Mouse (Mus musculus) hindbrain, embryonic 16.5 days (tissue): ENCODE results near the gene Chrm4. TPM values are rescaled to one million over a fixed set of nuclear protein-coding genes. Genes with fewer than 3 reads are reported as not detected.
A peak's percentile ranks its signal among the peaks of the same experiment; 100 is the strongest.

Experiments
- ATAC-seq: fragments of 200-750 bp; cut with Nextera tagmentation; 2 replicates; pipeline ENCODE4 v1.8.0; 2017; ENCODE audit warnings: moderate TSS enrichment, moderate library complexity
- H3K27ac ChIP-seq: fragments of 300-500 bp; sonication (generic); 2 replicates; pipeline ENCODE4 v1.5.1; 2014; ENCODE audit warnings: low read depth, mild to moderate bottlenecking, control low read depth, low read length, moderate library complexity
- H3K27me3 ChIP-seq: fragments of 300-500 bp; sonication (generic); replicated peaks from 2 replicates; pipeline ENCODE4 v1.6.1; 2014; ENCODE audit warnings: low read length; ENCODE audit not compliant: control insufficient read depth, insufficient read depth
- H3K36me3 ChIP-seq: fragments of 300-500 bp; sonication (generic); 2 replicates; pipeline ENCODE4 v1.6.1; 2014; ENCODE audit warnings: mild to moderate bottlenecking, low read length, moderate library complexity, mixed read lengths; ENCODE audit not compliant: control insufficient read depth, insufficient read depth
- H3K4me1 ChIP-seq: fragments of 300-500 bp; sonication (generic); 2 replicates; pipeline ENCODE4 v1.6.1; 2014; ENCODE audit warnings: low read depth, low read length; ENCODE audit not compliant: control insufficient read depth, insufficient read depth
- H3K4me2 ChIP-seq: fragments of 300-500 bp; sonication (generic); 2 replicates; pipeline ENCODE4 v1.6.1; 2014; ENCODE audit warnings: mild to moderate bottlenecking, low read length, control low read depth, moderate library complexity
- H3K4me3 ChIP-seq: fragments of 300-500 bp; sonication (generic); 2 replicates; pipeline ENCODE4 v1.5.1; 2014; ENCODE audit warnings: mild to moderate bottlenecking, low read length, control low read depth, moderate library complexity
- H3K9ac ChIP-seq: fragments of 300-500 bp; sonication (generic); 2 replicates; pipeline ENCODE4 v1.6.1; 2014; ENCODE audit warnings: low read depth, mild to moderate bottlenecking, control low read depth, low read length, moderate library complexity
- H3K9me3 ChIP-seq: fragments of 300-500 bp; sonication (generic); 2 replicates; pipeline ENCODE4 v1.6.1; 2014; ENCODE audit warnings: mild to moderate bottlenecking, low read length, moderate library complexity; ENCODE audit not compliant: control insufficient read depth
- WGBS: fragments of 180-500 bp; shearing (Covaris S2); extraction: QIAGEN DNeasy Blood & Tissue Kit; methylation state at CpG from one replicate; pipeline ENCODE4 v1.1.7; 2014; 5-methylcytosine and 5-hydroxymethylcytosine counted together
- polyA plus RNA-seq: library from polyadenylated mRNA; unstranded; fragments of >200 nt; fragmentation: Nextera tagmentation; extraction: Ambion mirVana; gene quantifications from 2 replicates; pipeline ENCODE4 v1.2.1, GENCODE M21; 2015

Chrm4 gene
- polyA plus RNA-seq, 1 experiment from 2014 or later: 1.5 TPM

- peaks cover 4% of the 10 kb centered on the region; the same call in 1 of the 2 replicates for H3K4me1 ChIP-seq
- WGBS: 58% methylated on average over 5 of the region's 5 CpGs
- no peaks in the 10 kb centered on the region for H3K27me3 ChIP-seq
- H3K4me3 ChIP-seq: no peak overlapping the region
- no peak overlapping the region for H3K9ac ChIP-seq
- H3K4me2 ChIP-seq: no peak overlapping the region
- no peak for ATAC-seq
- no peaks in the 10 kb centered on the region for H3K9me3 ChIP-seq
- no peak overlapping the region for H3K27ac ChIP-seq
- H3K36me3 ChIP-seq: peaks cover 2% of the 10 kb centered on the region; the same call in 1 of the 2 replicates
These were observed 24.7 kb upstream of the Chrm4 start for GRCm38 (mm10) chr2:91902336-91902735.

- H3K9me3 ChIP-seq: no peaks in the 10 kb centered on the region
- no peak overlapping the region for H3K4me3 ChIP-seq
- WGBS: 91% methylated on average over 3 of the region's 3 CpGs
- no peak overlapping the region for H3K9ac ChIP-seq
- H3K27me3 ChIP-seq: no peaks in the 10 kb centered on the region
- no peak for ATAC-seq
- peaks cover 2% of the 10 kb centered on the region; the same call in 1 of the 2 replicates for H3K36me3 ChIP-seq
- H3K4me1 ChIP-seq: peaks cover 4% of the 10 kb centered on the region; the same call in 1 of the 2 replicates
- H3K27ac ChIP-seq: no peak overlapping the region
- H3K4me2 ChIP-seq: no peak overlapping the region
These were observed 23.7 kb upstream of the Chrm4 start for GRCm38 (mm10) chr2:91903171-91903925.

GRCm38 (mm10) chr2:91904618-91905307 lies 22.3 kb upstream of the Chrm4 start:
- H3K4me2 ChIP-seq: no peak overlapping the region
- ATAC-seq: peak; percentile 73
- H3K9ac ChIP-seq: no peak overlapping the region
- peaks cover 4% of the 10 kb centered on the region; the same call in 1 of the 2 replicates for H3K4me1 ChIP-seq
- no peaks in the 10 kb centered on the region for H3K27me3 ChIP-seq
- WGBS: 41% methylated on average over 5 of the region's 5 CpGs
- peak overlapping the region; percentile 32; the same call in 1 of the 2 replicates for H3K27ac ChIP-seq
- peaks cover 5% of the 10 kb centered on the region; the same call in 1 of the 2 replicates for H3K36me3 ChIP-seq
- no peak overlapping the region for H3K4me3 ChIP-seq
- H3K9me3 ChIP-seq: no peaks in the 10 kb centered on the region

GRCm38 (mm10) chr2:91906141-91906540 lies 20.9 kb upstream of the Chrm4 start:
- no peaks in the 10 kb centered on the region for H3K9me3 ChIP-seq
- 100% methylated on average over 2 of the region's 2 CpGs for WGBS
- no peaks in the 10 kb centered on the region for H3K27me3 ChIP-seq
- H3K4me1 ChIP-seq: peaks cover 4% of the 10 kb centered on the region; the same call in 1 of the 2 replicates
- 0 out of 2 replicates have a peak, but pooled peaks cover 9% of the 10 kb centered on the region for H3K36me3 ChIP-seq
- no peak overlapping the region for H3K4me3 ChIP-seq
- no peak overlapping the region for H3K27ac ChIP-seq
- H3K9ac ChIP-seq: no peak overlapping the region
- H3K4me2 ChIP-seq: no peak overlapping the region
- no peak for ATAC-seq

GRCm38 (mm10) chr2:91912616-91913015 lies 14.4 kb upstream of the Chrm4 start:
- Histone ChIP-seq H3K27me3 (no peaks in the 10 kb centered on the region), H3K36me3 (peaks cover 31% of the 10 kb centered on the region), H3K27ac (no peak overlapping the region), H3K9me3 (no peaks in the 10 kb centered on the region), H3K4me3 (no peak overlapping the region), H3K4me2 (no peak overlapping the region), H3K9ac (no peak overlapping the region), H3K4me1 (no peaks in the 10 kb centered on the region)
- WGBS: 85% methylated on average over 3 of the region's 3 CpGs
- no peak for ATAC-seq

GRCm38 (mm10) chr2:91913328-91914110 lies 13.5 kb upstream of the Chrm4 start:
- WGBS: 82% methylated on average over 7 of the region's 7 CpGs
- H3K4me1 ChIP-seq: no peaks in the 10 kb centered on the region
- no peaks in the 10 kb centered on the region for H3K9me3 ChIP-seq
- no peak overlapping the region for H3K4me2 ChIP-seq
- no peak overlapping the region for H3K9ac ChIP-seq
- ATAC-seq: no peak
- H3K27me3 ChIP-seq: no peaks in the 10 kb centered on the region
- no peak overlapping the region for H3K4me3 ChIP-seq
- H3K27ac ChIP-seq: no peak overlapping the region
- H3K36me3 ChIP-seq: peaks cover 39% of the 10 kb centered on the region

DNA sequence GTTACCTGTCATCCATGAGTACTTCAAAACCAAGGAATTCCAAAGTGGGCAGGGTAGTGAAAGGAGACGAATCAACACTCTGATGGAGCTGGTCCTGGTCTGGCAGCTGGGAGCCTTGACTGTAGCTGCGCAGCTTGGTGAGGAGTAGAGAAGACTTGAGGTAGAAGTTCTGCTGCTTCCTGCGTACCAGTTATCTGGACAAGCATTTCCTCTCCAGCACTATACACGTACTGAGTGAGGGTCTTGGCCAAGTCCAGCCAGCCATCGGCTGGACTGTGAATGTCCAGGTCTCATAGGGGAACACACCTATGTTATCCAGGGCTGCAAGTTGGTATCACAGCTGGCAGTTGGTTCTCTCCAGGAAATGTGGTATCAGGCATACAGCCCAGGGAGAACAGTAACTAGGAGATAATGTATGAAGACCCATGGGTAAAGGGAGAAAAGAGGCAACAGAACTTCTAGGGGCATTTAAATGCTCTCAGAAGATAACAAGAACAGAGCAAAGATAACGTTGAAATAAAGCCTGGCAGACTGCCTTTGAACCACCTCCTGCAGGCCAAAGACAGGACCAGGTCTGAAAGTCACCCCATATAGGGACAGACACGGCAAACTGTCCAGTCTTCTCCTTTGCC lies 10.6 kb upstream of the Chrm4 start:
- H3K9me3 ChIP-seq: no peaks in the 10 kb centered on the region
- H3K27ac ChIP-seq: no peak overlapping the region
- H3K27me3 ChIP-seq: peaks cover 4% of the 10 kb centered on the region; the same call in 1 of the 2 replicates
- no peak for ATAC-seq
- H3K36me3 ChIP-seq: peaks cover 30% of the 10 kb centered on the region
- 91% methylated on average over 7 of the region's 7 CpGs for WGBS
- H3K4me2 ChIP-seq: no peak overlapping the region
- peaks cover 2% of the 10 kb centered on the region; the same call in 1 of the 2 replicates for H3K4me1 ChIP-seq
- H3K4me3 ChIP-seq: no peak overlapping the region
- no peak overlapping the region for H3K9ac ChIP-seq

GRCm38 (mm10) chr2:91917096-91917495 lies 10.0 kb upstream of the Chrm4 start:
- Histone ChIP-seq H3K4me2 (no peak overlapping the region), H3K27ac (no peak overlapping the region), H3K36me3 (peaks cover 30% of the 10 kb centered on the region), H3K9me3 (no peaks in the 10 kb centered on the region), H3K27me3 (peaks cover 5% of the 10 kb centered on the region; the same call in 1 of the 2 replicates), H3K9ac (no peak overlapping the region), H3K4me1 (peaks cover 5% of the 10 kb centered on the region; the same call in 1 of the 2 replicates), H3K4me3 (no peak overlapping the region)
- WGBS: 89% methylated on average over 7 of the region's 7 CpGs
- ATAC-seq: no peak
